Mouse (Mus musculus) liver (tissue): ENCODE results near the gene Iqcf3.
"Not testable (repeated sequence)": the region's sequence is repeated elsewhere in the genome, so short reads cannot be mapped to it uniquely, and the experiment has no call there.

Source experiments
- DNase-seq: peaks from one replicate; pipeline ENCODE4 v3.0.0-alpha.2; 2020; ENCODE audit warnings: mixed read lengths

Gene Iqcf3

DNA sequence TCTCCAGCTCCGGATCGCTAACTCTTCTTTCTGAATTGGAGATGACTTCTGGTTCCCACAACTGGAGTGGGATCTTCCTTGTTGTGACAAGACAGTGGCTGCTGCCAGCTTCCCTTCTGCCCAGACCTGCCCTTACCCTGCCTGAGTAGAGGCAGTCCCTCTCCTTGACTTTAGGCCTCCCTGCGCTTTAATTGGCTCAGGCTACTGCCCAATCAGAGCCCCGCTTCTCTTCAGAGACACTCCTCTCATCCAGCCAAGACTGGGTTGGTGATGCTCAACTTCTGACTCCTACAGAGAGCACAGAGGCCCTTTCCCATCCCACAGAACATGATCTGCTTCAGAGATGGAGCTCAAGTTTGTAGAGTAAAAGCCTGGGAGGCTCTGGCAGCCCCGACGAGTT, 57.2 kb downstream of the Iqcf3 start:
- no peak for DNase-seq

DNA sequence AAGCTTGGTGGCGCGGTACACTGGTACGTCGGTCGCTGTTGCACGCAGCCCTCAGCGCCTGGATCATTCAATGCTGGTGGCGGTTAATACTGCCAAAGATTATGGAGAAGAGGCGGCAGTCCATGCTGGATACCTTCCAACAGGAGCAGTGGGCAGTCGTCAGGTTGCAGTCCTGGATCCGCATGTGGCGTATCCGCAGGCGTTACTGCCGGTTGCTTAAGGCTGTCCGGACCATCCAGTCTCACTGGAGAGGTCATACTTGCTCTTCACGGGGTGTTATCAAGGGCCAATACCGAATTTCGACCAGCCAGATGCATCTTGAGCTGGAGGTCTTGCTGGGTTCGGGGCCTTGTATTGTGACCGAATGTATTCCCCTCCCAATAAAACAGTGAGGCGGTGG, 59.6 kb downstream of the Iqcf3 start:
- no peak for DNase-seq

DNA sequence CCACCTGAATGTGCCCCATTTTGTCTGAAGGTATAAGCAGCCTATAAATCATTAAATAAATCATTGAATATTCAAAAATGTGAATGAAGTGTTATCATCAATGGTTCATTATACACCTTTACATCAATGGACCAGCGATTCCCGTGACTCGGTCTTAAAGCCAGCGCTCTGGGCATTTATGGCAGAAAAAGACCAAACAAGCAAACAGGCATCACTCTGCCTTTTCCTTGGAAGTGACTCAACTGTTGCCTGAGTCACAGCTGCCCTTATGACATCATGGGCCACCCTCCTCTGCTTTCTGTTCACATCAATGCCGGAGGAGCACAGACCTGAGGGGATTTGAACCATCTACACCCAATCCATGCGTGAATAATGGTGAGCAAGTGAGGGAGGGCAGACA, 61.8 kb downstream of the Iqcf3 start, which contains the start of gene Iqcf1:
Gene Iqcf1, plus strand, starts transcription at position 301 of the 400 bp plus-strand sequence.
- no peak for DNase-seq

DNA sequence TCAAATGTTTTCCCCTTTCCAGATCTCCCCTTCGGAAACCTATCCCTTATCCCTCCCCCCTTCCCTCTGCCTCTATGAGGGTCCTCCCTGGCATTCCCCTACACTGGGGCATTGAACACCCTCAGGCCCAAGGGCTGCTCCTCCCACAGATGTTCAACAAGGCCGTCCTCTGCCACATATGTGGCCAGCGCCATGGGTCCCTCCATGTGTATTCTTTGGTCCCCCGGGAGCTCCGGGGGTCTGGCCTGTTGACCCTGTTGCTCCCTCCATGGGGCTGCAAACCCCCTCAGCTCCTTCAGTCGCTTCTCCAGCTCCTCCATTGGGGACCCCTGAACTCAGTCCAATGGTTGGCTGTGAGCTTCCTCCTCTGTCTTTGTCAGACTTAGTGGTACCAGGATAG, 73.8 kb downstream of the Iqcf3 start:
- not testable (repeated sequence) for DNase-seq

DNA sequence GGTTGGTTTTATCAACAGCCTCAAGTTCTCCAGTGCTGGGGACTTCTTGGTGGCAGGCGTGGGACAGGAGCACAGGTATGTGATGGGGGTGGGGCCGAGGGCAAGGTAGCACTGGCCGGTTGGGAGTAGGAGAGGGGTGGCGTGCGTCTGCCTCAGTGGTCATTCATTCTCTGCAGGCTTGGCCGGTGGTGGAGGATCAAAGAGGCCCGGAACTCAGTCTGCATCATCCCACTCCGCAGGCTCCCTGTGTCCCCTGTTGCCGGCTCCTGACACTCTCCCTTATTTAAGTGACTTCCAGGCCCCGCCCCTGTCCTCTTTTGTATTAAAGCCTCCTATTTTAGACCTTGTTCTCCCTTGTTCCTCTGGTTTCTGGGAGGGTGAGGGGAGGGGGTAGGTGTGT, 76.4 kb downstream of the Iqcf3 start:
- DNase-seq: no peak

DNA sequence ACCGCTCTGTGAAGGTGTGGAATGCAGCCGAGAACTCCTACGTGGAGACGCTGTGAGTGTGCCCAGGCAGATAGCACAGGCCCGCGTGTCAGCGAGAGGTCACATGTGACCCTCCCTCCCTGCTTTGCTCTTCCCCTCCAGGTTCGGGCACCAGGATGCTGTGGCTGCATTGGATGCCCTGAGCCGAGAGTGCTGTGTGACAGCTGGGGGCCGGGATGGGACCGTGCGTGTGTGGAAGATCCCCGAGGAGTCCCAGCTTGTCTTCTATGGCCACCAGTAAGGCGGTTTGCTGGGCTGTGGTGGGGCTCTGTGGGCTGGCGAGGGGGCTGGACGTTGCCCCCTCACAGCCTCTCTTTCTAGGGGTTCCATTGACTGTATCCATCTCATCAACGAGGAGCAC, 77.8 kb downstream of the Iqcf3 start:
- DNase-seq: no peak

DNA sequence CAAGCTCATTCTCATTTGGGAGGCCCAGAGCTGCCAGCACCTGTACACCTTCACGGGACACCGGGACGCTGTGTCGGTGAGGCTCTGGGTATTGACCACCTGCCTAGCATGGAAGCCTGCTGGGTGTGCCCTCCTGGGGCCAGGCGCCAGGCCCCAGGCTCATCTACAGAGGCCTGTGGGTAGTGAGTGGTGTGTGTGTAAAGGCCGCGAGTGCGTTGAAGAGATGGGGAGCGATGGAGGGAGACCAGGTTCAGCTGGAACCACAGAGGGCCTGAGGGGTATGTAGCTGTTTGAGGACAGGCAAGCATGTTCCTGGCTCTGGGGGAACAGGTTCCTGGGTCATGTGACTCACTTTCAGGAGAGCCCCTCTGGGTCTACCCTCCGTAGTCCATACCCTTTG, 78.3 kb downstream of the Iqcf3 start:
- DNase-seq: no peak

DNA sequence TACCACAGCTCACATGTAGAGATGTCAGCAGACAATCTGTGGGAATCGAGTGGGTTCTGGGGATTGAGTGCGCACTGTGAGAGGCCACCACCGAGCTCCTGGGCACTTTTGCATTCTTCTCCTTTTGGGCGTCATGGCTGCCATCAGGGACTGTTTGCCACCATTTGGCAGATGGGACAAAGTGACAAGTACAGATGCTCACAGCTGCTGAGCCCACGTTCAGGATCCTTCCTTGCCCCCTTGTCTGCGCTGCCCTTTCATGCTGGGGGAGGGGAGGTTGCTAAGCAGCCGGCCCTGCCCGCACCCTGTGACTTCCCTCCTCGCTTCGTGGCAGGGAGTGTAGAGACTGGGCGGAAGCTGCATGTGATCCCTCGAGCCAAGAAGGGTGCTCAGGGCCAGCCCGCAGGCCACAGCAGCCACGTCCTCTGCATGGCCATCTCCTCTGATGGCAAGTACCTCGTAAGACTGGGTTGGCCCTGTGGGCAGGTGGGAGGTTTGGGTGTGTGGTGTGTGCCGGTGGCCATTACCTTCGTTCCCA, 78.8 kb downstream of the Iqcf3 start:
- DNase-seq: no peak

DNA sequence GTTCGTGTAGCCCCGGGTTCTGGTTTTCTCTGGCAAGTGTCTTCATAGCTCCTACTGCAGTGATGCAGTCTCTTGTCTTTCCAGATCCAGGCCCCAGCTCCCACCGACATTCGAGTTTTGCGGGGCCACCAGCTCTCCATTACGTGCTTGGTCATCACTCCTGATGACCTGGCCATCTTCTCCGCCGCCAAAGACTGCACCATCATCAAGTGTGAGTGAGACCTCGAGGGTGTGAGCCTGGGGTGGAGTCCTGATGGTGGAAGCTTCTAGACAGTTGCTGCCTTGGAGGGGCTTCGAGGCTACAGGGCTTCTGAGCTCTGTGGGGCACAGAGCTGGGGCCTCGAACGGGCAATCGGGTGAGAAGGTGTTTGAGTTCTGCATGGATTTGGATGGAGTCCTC, 79.8 kb downstream of the Iqcf3 start:
- DNase-seq: no peak

DNA sequence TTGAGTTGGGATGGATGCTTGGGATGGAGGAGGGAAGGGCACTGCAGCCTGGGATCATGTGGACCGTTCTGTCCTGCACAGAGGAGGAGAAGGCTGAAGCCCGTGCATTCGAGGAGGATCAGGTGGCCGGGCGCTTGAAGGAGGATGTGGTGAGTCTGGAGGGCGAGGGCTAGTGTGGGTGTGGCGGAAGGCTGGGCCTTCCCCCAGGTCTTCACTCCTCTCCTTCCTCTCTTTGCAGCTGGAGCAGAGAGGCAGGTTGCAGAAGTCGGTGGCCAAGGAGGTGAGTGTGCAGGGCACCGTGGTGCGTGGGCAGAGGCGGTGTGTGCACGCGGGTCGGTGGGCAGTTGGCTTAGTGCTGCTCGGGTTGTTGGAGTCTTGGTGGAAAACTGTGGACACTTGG, 80.4 kb downstream of the Iqcf3 start:
- no peak for DNase-seq

DNA sequence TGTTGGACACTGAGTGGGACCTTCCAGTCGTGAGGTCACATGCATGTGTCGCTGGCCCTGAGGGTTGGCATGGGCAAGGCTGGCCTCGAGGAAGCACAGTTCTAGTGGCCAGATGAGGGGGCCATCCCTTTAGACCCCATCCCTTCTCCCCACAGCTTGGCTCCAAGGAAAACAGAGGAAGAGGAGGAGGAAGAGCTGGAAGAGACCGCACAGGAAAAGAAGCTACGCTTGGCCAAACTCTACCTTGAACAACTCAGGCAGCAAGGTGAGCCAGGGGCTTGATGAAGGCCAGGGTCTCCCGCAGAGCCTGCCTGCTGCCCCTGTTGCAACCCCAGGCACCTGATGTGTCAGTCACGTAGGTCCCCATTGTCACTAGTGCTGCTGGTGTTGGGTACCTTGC, 80.9 kb downstream of the Iqcf3 start:
- DNase-seq: no peak

DNA sequence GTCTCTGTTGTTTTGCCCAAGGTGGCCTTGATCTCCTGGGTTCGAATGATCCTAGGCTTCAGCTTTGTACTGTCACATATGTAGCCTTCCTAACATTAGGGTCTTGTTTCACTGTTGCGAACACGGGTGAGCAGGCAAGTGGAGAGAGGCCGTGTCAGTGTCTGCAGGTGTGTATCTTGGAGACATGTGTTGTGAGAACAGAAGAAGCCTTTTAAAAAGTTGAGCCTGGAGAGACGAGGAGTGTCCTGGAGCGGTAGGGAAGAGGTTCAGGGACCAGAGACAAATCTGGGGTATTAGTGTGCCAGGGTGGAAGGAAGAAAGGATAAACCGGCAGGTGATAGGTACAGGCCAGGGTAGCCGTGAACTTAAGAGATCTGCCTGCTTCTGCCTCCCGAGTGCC, 83.3 kb downstream of the Iqcf3 start:
- DNase-seq: no peak

DNA sequence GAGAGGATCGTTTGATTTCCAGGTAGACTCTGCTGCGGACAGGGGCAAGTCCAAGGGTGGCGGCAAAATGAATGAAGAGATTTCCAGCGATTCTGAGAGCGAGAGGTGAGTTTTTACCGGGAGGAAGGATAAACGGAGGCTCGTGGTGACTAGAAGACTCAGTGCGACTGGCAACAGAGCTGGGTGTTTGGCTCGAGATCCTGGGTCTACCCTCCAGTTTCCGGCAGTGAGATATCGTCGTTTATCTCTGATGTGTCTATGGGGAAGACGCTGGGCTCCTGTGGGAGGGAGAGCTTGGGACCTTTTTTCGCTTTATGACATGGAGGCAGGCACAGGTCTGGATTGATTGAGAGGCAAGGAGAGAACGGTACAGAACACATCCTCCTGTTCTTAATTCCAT, 83.8 kb downstream of the Iqcf3 start:
- DNase-seq: no peak

DNA sequence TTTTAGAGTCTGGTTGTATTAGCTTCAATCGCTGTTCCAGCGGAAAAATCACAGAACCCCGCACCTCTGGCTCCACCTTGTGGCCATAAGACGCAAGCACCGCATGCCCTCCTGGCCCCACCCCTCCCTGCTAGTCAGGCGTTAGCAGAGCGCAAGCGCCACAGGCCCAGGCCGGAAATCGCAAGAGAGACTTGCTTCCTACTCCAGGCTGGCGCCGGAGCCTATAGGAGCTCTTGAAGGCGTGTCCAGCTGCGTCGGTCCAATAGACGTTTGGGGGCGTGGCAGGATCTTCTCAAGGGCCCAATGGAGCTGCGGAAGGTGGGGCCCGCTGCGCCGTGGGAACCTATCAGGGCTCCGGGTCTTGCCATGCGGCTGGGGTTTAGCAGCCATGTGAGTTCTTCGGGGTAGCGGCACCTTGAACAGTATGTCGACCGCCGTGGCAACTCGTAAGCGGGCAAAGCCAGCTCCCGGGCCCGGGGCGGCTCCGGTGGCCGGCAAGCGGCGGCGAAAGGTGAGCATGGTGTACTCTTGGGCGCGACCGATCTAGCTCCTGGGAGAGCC, 84.4 kb downstream of the Iqcf3 start, which contains the start of gene Parp3:
Gene Parp3, minus strand, starts transcription at position 26 of the 561 bp plus-strand sequence.
- DNase-seq: peak; percentile 99

DNA sequence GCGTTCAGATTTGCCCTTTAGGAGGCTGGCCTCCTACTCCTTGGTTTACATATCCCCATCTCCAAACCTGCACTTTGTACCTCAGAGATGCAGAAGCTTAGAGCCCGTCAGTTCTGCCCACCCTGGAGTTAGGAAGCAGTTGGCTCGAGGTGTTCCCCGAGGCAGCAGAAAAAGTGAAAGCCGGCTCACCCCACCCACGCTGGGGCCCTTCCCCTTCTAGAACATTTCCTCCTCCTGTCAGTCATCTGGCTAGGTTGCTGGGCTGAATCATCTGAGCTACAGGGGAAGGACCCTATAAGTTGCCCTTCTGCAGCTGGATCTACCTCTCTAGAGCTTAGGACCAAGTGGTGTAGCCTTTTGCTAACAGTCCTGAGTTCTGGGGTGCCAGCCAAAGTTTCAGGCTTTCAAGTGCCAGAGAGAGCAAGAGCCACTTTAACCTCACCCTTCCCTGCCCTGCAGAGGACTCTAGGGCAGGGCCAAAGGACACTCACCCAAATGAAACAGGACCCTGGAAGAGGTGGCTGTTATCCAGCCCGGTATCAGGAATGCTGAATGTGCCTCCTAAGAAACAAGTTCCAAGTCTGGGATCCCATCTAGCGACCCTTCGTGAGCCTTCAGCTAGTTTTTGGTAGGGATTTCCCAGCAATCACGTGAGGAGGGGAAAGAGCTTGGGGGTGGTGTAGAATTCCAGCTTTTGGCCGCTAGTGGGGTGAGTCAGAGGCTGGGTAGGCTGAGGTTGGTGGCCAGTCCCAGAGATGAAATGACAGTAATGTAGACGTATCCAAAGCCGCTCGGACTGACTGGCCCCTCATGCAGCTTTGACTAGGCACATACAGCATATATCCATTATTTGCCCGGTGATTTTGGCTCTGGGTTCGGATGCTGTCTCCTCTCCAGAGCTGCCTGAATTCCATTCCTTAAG, 85.2 kb downstream of the Iqcf3 start:
- no peak for DNase-seq

DNA sequence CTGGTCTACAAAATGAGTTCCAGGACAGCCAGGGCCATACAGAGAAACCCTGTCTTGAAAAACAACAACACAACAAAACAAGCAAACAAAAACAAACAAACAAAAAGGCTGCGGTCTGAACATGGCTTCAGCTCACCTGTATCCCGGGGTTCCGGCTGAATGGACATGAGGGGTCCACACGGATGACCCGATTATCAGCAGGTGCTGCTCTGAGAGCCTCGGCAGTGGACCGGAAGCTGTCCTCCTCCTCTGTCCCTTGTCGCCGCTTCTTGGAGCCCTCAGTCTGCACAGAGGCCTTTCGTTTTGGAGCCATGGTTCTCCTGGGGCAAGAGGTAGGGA, 85.8 kb downstream of the Iqcf3 start, which contains the start of gene Rrp9:
Gene Rrp9, plus strand, starts transcription at position 301 of the 339 bp plus-strand sequence.
- DNase-seq: no peak

DNA sequence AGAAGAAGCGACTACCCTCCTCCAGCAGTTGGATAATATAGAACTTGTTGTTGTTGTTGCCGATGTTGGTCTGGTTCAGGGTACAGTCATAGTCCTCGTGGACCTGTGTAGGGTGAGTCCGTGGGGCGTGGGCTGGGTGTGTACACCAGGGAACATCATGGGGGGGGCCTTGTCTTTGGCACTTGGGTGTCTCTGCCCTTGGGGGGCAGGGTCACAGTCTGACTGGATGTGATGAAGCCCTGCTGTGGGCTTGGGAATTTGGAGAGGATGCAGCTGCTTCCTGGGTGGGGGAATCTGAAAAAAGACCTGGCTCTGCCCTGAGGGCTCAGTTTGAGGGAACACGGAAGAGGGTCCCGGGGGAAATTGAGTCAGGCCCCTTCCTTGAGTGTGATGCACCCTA, 86.4 kb downstream of the Iqcf3 start:
- DNase-seq: no peak

DNA sequence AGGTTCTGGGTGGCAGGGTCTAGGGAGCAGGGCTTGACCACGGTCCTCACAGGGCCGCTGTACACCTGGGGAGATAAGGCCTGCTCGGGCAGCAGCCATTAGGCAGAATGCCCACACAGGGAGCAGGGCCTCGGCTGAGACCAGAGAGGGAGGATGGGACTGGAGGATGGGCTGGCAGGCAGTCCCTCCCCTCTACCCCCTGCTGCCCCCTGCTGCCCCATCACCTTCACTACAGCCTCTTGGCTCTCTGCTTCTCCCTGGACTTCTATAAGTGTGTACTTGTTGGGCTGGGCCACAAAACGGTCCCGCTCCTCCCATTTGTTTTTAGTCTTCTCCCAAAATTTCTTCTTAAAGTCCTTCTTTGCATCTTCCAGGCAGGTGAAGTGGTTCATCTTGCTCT, 87.0 kb downstream of the Iqcf3 start:
- peak; percentile 74 for DNase-seq

DNA sequence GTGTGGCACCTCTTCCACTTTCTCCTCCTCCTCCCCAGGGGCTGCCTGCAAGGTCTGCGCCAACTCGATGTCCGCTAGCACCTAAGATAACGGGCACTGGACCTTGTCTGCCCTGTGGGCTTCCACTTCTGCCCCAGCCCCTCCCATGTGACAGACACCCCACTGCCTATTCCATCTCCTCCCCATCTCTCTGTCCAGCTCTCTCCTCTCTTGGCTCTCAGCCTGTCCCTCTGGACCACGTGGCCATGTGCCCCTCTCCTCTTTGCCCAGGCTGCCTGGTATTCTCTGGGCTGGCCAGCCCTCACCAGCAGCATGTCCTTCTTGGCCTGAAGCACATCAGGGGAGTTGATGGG, 87.7 kb downstream of the Iqcf3 start:
- no peak for DNase-seq

DNA sequence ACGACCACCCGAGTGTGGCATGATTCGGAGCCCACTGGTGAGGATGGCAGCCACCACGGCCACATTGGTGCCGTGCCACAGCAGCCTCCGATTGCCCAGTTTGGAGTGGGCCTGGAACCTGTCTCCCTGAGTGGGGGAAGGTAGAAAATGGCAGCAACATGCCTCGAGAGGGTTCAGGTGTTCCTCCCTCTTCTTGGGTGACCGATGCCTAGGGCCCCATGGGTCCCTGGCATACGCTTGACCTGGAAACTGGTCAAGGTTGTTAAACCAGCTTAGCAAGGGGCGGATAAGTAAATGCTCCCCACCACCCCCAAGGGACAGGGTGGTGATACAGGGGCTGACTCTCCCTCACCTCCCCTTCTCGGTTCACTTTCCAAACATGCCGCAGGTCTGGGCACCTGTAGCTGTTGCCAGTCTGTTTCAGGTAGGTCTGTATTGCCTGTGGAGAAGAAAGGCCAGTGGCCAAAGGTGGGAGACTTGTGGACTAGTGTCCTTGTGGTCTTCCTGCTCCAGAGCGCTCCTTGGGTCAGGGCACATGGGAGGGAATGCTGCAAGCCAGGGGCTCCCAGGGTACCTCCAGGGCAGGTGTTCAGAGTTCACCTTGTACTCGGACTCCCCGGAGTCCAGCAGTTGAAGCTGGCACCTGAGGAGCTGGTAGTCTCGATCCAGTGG, 88.2 kb downstream of the Iqcf3 start:
- no peak for DNase-seq

DNA sequence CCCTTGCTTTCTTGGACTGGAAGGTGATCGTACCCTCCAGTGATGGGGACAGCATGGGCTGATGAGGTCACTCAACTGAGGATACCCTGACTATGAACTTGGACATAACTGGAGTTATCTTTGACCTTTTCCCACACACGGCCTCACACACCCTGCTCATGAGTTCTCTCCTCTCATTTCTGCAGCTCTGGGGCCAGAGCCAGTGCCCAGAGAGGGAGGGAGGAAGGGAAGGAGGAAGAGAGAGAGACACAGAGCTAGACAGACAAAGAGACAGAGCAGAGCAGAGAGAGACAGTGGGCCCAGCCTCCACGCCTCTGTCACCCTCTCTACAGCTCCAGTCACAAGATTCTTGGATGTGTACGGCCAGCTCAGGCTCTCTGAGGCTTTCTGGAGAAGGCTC, 89.1 kb downstream of the Iqcf3 start:
- DNase-seq: no peak

DNA sequence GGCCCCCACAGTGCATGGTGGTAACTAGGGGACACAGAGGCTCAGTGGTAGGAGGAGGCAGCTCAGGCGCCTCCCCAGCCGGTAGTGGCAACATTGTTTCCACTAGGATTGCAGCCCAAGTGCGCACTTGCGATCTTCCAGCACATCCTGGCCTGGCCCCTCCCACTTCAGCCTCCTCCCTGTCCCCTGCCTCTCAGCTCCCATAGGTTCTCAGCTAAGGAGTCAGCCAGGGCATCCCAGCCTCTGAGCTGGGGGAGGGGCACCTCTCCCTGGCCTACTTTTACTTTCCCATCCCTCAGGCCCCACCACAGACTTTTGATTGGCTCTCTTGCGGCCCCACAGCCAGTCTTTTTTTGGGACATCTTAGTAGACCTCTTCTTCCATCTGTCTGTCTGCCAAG, 89.5 kb downstream of the Iqcf3 start:
- DNase-seq: peak; percentile 42

DNA sequence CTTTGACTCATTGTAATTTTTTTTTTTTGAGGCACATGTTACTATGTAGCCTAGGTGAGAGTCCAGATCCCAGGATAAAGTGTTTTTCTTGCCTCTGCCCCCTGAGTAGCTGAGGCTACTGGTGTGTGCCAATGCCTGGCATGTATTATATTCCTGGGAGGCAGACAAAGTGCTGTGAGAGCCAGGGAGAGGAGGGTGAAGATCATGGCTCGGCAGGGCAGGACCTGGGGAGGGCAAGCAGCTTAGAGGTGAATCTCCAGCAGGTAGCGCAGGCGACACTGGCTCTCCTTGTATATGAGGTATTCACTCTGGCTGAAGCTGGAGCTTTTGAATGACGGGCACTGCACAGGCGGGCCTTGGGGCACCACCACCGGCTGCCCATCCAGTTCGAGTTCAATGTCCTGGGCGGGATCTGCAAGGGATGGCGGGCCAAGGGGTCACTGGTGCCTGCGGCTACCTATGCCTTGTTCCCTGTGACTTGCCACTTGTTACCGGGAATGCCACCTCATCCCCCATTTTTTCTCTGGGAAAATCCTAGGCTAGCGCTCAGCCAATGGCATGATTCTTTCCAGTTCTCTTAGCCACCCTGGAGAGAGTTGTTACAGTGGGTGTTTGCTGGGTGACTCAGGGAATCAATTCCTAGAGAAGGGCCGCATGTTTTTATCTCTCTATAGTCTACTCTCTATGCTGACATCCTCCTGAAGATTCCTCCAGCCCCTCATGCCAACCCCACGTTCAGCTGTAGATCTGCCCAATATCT, 90.3 kb downstream of the Iqcf3 start:
- DNase-seq: no peak
